Mouse (Mus musculus): ENCODE results near the gene Mmp13. TPM values are rescaled to one million over a fixed set of nuclear protein-coding genes. Genes with fewer than 3 reads are reported as not detected.

The Mmp13 gene
- polyA plus RNA-seq (2012): 0.05 TPM in 1 of 2 replicates, not detected in the other

GRCm38 (mm10) chr9:7272214-7272613 lies at the start of gene Mmp13:
Mmp13 (plus strand) TSS chr9:7272514.

Other genes starting within 250 kb of the Mmp13 start
- 0.06 and 0.30 TPM in 2 replicates for gene Dync2h1, start 88.1 kb upstream of the Mmp13 start, polyA plus RNA-seq (2012)
- gene Dcun1d5, start 88.0 kb upstream of the Mmp13 start, polyA plus RNA-seq (2012): 123 and 126 TPM in 2 replicates
- not detected in 2 replicates for gene Mmp12, start 71.9 kb downstream of the Mmp13 start, polyA plus RNA-seq (2012)
- gene Mmp1b, start 115.5 kb downstream of the Mmp13 start, polyA plus RNA-seq (2012): not detected in 2 replicates
- gene Mmp3, start 173.3 kb downstream of the Mmp13 start, polyA plus RNA-seq (2012): not detected in 2 replicates
- not detected in 2 replicates for gene Mmp10, start 229.8 kb downstream of the Mmp13 start, polyA plus RNA-seq (2012)

Data from megakaryocyte-erythroid progenitor cell, adult 5 weeks (primary cell).